Mouse (Mus musculus) neural tube, embryonic 14.5 days (tissue): ENCODE results near the gene Them7. TPM values are rescaled to one million over a fixed set of nuclear protein-coding genes. Genes with fewer than 3 reads are reported as not detected.

Source experiments
- ATAC-seq: fragments of 200-750 bp; cut with Nextera tagmentation; 2 replicates; pipeline ENCODE4 v1.8.0; 2017; ENCODE audit warnings: low read depth, mild to moderate bottlenecking, moderate TSS enrichment, moderate library complexity
- H3K27ac ChIP-seq: fragments of 300-500 bp; sonication (generic); 2 replicates; pipeline ENCODE4 v1.5.1; 2014; ENCODE audit warnings: low read depth, mild to moderate bottlenecking, control low read depth, low read length, moderate library complexity, mixed read lengths
- H3K27me3 ChIP-seq: fragments of 300-500 bp; sonication (generic); 2 replicates; pipeline ENCODE4 v1.6.1; 2014; ENCODE audit warnings: low read length; ENCODE audit not compliant: control insufficient read depth, insufficient read depth
- H3K36me3 ChIP-seq: fragments of 300-500 bp; sonication (generic); 2 replicates; pipeline ENCODE4 v1.6.1; 2014; ENCODE audit warnings: low read length, mixed read lengths; ENCODE audit not compliant: control insufficient read depth, insufficient read depth
- H3K4me1 ChIP-seq: fragments of 300-500 bp; sonication (generic); 2 replicates; pipeline ENCODE4 v1.6.1; 2014; ENCODE audit warnings: low read length; ENCODE audit not compliant: control insufficient read depth, insufficient read depth
- H3K4me2 ChIP-seq: fragments of 300-500 bp; sonication (generic); 2 replicates; pipeline ENCODE4 v1.6.1; 2014; ENCODE audit warnings: mild to moderate bottlenecking, low read depth, low read length, control low read depth
- H3K4me3 ChIP-seq: fragments of 300-500 bp; sonication (generic); 2 replicates; pipeline ENCODE4 v1.5.1; 2014; ENCODE audit warnings: low read depth, low read length, control low read depth, mixed read lengths
- H3K9ac ChIP-seq: fragments of 300-500 bp; sonication (generic); replicated peaks from 2 replicates; pipeline ENCODE4 v1.6.1; 2014; ENCODE audit warnings: low read depth, mild to moderate bottlenecking, control low read depth, low read length, mixed read lengths
- H3K9me3 ChIP-seq: fragments of 300-500 bp; sonication (generic); 2 replicates; pipeline ENCODE4 v1.6.1; 2016; ENCODE audit warnings: low read length; ENCODE audit not compliant: control insufficient read depth
- WGBS: fragments of 180-500 bp; shearing (Covaris S2); extraction: QIAGEN DNeasy Blood & Tissue Kit; methylation state at CpG from one replicate; pipeline ENCODE4 v1.1.7; 2014; 5-methylcytosine and 5-hydroxymethylcytosine counted together
- polyA plus RNA-seq: library from polyadenylated mRNA; unstranded; fragments of >200 nt; fragmentation: Nextera tagmentation; extraction: Ambion mirVana; gene quantifications from 2 replicates; pipeline ENCODE4 v1.2.1, GENCODE M21; 2014

The Them7 gene
- polyA plus RNA-seq, 1 experiment from 2014 or later = 0.20 TPM

GRCm38 (mm10) chr2:105398636-105399084 is 174.5 kb downstream of the Them7 start:
- Histone ChIP-seq H3K4me3 (peak overlapping the region; percentile 53), H3K4me1 (0 out of 2 replicates have a peak, but pooled peaks cover 3% of the 10 kb centered on the region), H3K27ac (peak overlapping the region; percentile 63), H3K9ac (peak overlapping the region; percentile 69), H3K9me3 (no peaks in the 10 kb centered on the region), H3K4me2 (peak overlapping the region; percentile 97), H3K27me3 (no peaks in the 10 kb centered on the region), H3K36me3 (no peaks in the 10 kb centered on the region)
- peak; percentile 73 for ATAC-seq
- under 1% methylated on average over 31 of the region's 31 CpGs for WGBS

- peak within 1 kb of the TSS; percentile 53 for H3K4me3 ChIP-seq
- no peaks in the 10 kb centered on the region for H3K36me3 ChIP-seq
- peak within 1 kb of the TSS; percentile 63 for H3K27ac ChIP-seq
- peak; percentile 94 for ATAC-seq
- peak within 1 kb of the TSS; percentile 69 for H3K9ac ChIP-seq
- H3K9me3 ChIP-seq = no peaks in the 10 kb centered on the region
- WGBS = 1% methylated on average over 54 of the region's 57 CpGs
- H3K4me2 ChIP-seq = peak within 1 kb of the TSS; percentile 97
- H3K4me1 ChIP-seq = 0 out of 2 replicates have a peak, but pooled peaks cover 3% of the 10 kb centered on the region
- H3K27me3 ChIP-seq = no peaks in the 10 kb centered on the region
Observed at GRCm38 (mm10) chr2:105399085-105399891, 175.2 kb downstream of the Them7 start, which contains the start of gene Rcn1. Rcn1 (minus strand) TSS chr2:105399319.

GRCm38 (mm10) chr2:105400558-105400957 is 176.4 kb downstream of the Them7 start:
- 95% methylated on average over 4 of the region's 4 CpGs for WGBS
- Histone ChIP-seq H3K4me2 (no peak overlapping the region), H3K36me3 (no peaks in the 10 kb centered on the region), H3K9me3 (no peaks in the 10 kb centered on the region), H3K9ac (no peak overlapping the region), H3K4me1 (0 out of 2 replicates have a peak, but pooled peaks cover 3% of the 10 kb centered on the region), H3K27ac (no peak overlapping the region), H3K4me3 (no peak overlapping the region), H3K27me3 (no peaks in the 10 kb centered on the region)
- no peak for ATAC-seq

GRCm38 (mm10) chr2:105402180-105402579 is 178.1 kb downstream of the Them7 start:
- Histone ChIP-seq H3K27ac (no peak overlapping the region), H3K4me3 (no peak overlapping the region), H3K4me1 (0 out of 2 replicates have a peak, but pooled peaks cover 3% of the 10 kb centered on the region), H3K27me3 (no peaks in the 10 kb centered on the region), H3K9me3 (no peaks in the 10 kb centered on the region), H3K4me2 (no peak overlapping the region), H3K9ac (no peak overlapping the region), H3K36me3 (no peaks in the 10 kb centered on the region)
- ATAC-seq = no peak
- 94% methylated on average over 2 of the region's 2 CpGs for WGBS

GRCm38 (mm10) chr2:105408511-105408910 is 184.4 kb downstream of the Them7 start:
- no peak for ATAC-seq

GRCm38 (mm10) chr2:105409253-105409652 is 185.1 kb downstream of the Them7 start:
- no peak overlapping the region for H3K4me3 ChIP-seq
- H3K36me3 ChIP-seq = no peaks in the 10 kb centered on the region
- H3K27me3 ChIP-seq = no peaks in the 10 kb centered on the region
- no peaks in the 10 kb centered on the region; the same call in 1 of the 2 replicates for H3K4me1 ChIP-seq
- no peak overlapping the region for H3K4me2 ChIP-seq
- H3K27ac ChIP-seq = no peak overlapping the region
- no peak for ATAC-seq
- H3K9ac ChIP-seq = no peak overlapping the region
- no peaks in the 10 kb centered on the region for H3K9me3 ChIP-seq
- 85% methylated on average over 1 of the region's 1 CpGs for WGBS

More at GRCm38 (mm10) chr2:105408511-105408910, 184.4 kb downstream of the Them7 start:
- no peak overlapping the region for H3K4me2 ChIP-seq
- no peaks in the 10 kb centered on the region for H3K27me3 ChIP-seq
- no peaks in the 10 kb centered on the region for H3K9me3 ChIP-seq
- 60% methylated on average over 4 of the region's 4 CpGs for WGBS
- no peak overlapping the region for H3K4me3 ChIP-seq
- H3K9ac ChIP-seq = no peak overlapping the region
- no peaks in the 10 kb centered on the region; the same call in 1 of the 2 replicates for H3K4me1 ChIP-seq
- H3K36me3 ChIP-seq = no peaks in the 10 kb centered on the region
- no peak overlapping the region for H3K27ac ChIP-seq

GRCm38 (mm10) chr2:105414309-105414708 is 190.2 kb downstream of the Them7 start:
- Histone ChIP-seq H3K4me1 (no peaks in the 10 kb centered on the region; the same call in 1 of the 2 replicates), H3K9me3 (no peaks in the 10 kb centered on the region), H3K27me3 (no peaks in the 10 kb centered on the region), H3K4me2 (no peak overlapping the region), H3K4me3 (no peak overlapping the region), H3K9ac (no peak overlapping the region), H3K36me3 (no peaks in the 10 kb centered on the region), H3K27ac (no peak overlapping the region)
- 83% methylated on average over 2 of the region's 2 CpGs for WGBS
- no peak for ATAC-seq

GRCm38 (mm10) chr2:105416046-105416659 is 192.0 kb downstream of the Them7 start:
- H3K9me3 ChIP-seq = no peaks in the 10 kb centered on the region
- WGBS = 66% methylated on average over 7 of the region's 7 CpGs
- no peaks in the 10 kb centered on the region for H3K27me3 ChIP-seq
- H3K4me2 ChIP-seq = no peak overlapping the region
- H3K4me1 ChIP-seq = no peaks in the 10 kb centered on the region; the same call in 1 of the 2 replicates
- no peak overlapping the region for H3K9ac ChIP-seq
- peak; percentile 50; the same call in 1 of the 2 replicates for ATAC-seq
- H3K27ac ChIP-seq = no peak overlapping the region
- no peaks in the 10 kb centered on the region for H3K36me3 ChIP-seq
- H3K4me3 ChIP-seq = no peak overlapping the region
